Mouse (Mus musculus): Measurements from ENCODE around the gene Bnc2. TPM values are rescaled to one million over a fixed set of nuclear protein-coding genes. Genes with fewer than 3 reads are reported as not detected.

Bnc2 gene
- polyA plus RNA-seq, 1 experiment from 2014 or later: 8.1 TPM

- H3K4me3 ChIP-seq (ENCODE audit: low read length): no peak overlapping the region
- no peak for ATAC-seq (ENCODE audit: low FRiP score, low TSS enrichment)
These were observed 202.4 kb downstream of the Bnc2 start for GRCm38 (mm10) chr4:84472643-84473042.

DNA sequence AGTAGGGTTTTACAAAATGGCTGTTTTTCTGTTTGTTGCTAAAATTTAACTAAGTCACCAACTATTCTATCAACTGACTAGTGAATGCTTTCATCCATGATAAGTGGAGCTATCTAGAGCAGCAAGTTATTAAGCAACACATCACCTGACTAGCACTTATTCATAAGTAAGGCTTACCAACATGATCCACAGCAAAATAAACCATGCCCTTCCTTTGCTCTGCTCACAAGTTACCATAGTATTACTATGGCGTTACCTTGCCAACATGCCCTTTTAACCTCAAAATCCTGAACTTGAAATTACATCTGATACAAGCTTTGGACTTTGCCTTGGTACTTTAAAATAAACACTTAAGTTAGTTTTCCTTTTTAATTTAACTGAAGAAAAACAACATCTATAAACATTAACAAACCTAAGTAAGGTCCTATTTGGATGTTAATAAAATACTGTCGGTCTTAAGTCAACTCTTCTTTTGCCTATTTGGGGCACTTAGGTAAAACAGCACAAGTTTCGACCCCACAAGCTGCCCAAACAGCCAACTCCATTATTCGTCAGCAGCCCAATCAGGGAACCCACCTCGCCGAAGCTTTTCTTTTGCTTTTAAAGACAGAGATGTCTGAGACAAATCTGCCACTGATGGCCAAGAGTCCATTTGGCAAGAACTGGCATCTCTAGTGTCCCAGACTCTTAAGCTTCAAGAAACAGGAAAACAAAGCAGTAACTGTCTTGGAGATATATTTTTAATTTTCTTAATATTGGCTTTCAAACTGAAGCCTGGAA lies 204.8 kb downstream of the Bnc2 start:
- ATAC-seq (ENCODE audit: low FRiP score, low TSS enrichment): no peak
- Histone ChIP-seq H3K27ac (ENCODE audit: low read length) (no peak overlapping the region), H3K9me3 (ENCODE audit: low read length) (no peaks in the 10 kb centered on the region), H3K4me1 (ENCODE audit: insufficient read depth, low read length) (0 out of 2 replicates have a peak, but pooled peaks cover 3% of the 10 kb centered on the region), H3K36me3 (ENCODE audit: insufficient read depth, low read length) (no peaks in the 10 kb centered on the region), H3K27me3 (ENCODE audit: insufficient read depth, low read length) (no peaks in the 10 kb centered on the region), H3K4me2 (replicated peaks; ENCODE audit: low read depth, low read length) (no peak overlapping the region), H3K9ac (replicated peaks; ENCODE audit: low read length) (no peak overlapping the region), H3K4me3 (ENCODE audit: low read length) (no peak overlapping the region)
- 80% methylated on average over 6 of the region's 6 CpGs for WGBS

More at GRCm38 (mm10) chr4:84472643-84473042, 202.4 kb downstream of the Bnc2 start:
- Histone ChIP-seq H3K9ac (replicated peaks; ENCODE audit: low read length) (no peak overlapping the region), H3K4me1 (ENCODE audit: insufficient read depth, low read length) (0 out of 2 replicates have a peak, but pooled peaks cover 3% of the 10 kb centered on the region), H3K27me3 (ENCODE audit: insufficient read depth, low read length) (no peaks in the 10 kb centered on the region), H3K9me3 (ENCODE audit: low read length) (no peaks in the 10 kb centered on the region), H3K4me2 (replicated peaks; ENCODE audit: low read depth, low read length) (no peak overlapping the region), H3K36me3 (ENCODE audit: insufficient read depth, low read length) (no peaks in the 10 kb centered on the region), H3K27ac (ENCODE audit: low read length) (no peak overlapping the region)
- 79% methylated on average over 2 of the region's 2 CpGs for WGBS

GRCm38 (mm10) chr4:84469400-84469799 lies 205.7 kb downstream of the Bnc2 start:
- H3K9ac ChIP-seq (replicated peaks; ENCODE audit: low read length): no peak overlapping the region
- ATAC-seq (ENCODE audit: low FRiP score, low TSS enrichment): no peak
- H3K27ac ChIP-seq (ENCODE audit: low read length): no peak overlapping the region
- 93% methylated on average over 4 of the region's 4 CpGs for WGBS
- no peak overlapping the region for H3K4me3 ChIP-seq (ENCODE audit: low read length)
- H3K27me3 ChIP-seq (ENCODE audit: insufficient read depth, low read length): no peaks in the 10 kb centered on the region
- H3K4me1 ChIP-seq (ENCODE audit: insufficient read depth, low read length): 0 out of 2 replicates have a peak, but pooled peaks cover 3% of the 10 kb centered on the region
- H3K4me2 ChIP-seq (replicated peaks; ENCODE audit: low read depth, low read length): no peak overlapping the region
- H3K9me3 ChIP-seq (ENCODE audit: low read length): no peaks in the 10 kb centered on the region
- no peaks in the 10 kb centered on the region for H3K36me3 ChIP-seq (ENCODE audit: insufficient read depth, low read length)

GRCm38 (mm10) chr4:84467722-84468121 lies 207.4 kb downstream of the Bnc2 start:
- H3K9me3 ChIP-seq (ENCODE audit: low read length): no peaks in the 10 kb centered on the region
- no peaks in the 10 kb centered on the region for H3K36me3 ChIP-seq (ENCODE audit: insufficient read depth, low read length)
- WGBS: 73% methylated on average over 3 of the region's 3 CpGs
- ATAC-seq (ENCODE audit: low FRiP score, low TSS enrichment): peak; percentile 83
- H3K4me3 ChIP-seq (ENCODE audit: low read length): no peak overlapping the region
- H3K4me1 ChIP-seq (ENCODE audit: insufficient read depth, low read length): 0 out of 2 replicates have a peak, but pooled peaks cover 3% of the 10 kb centered on the region
- 0 out of 2 replicates have a peak overlapping the region, but pooled peaks have one; percentile 29 for H3K27ac ChIP-seq (ENCODE audit: low read length)
- H3K27me3 ChIP-seq (ENCODE audit: insufficient read depth, low read length): no peaks in the 10 kb centered on the region
- H3K4me2 ChIP-seq (replicated peaks; ENCODE audit: low read depth, low read length): no peak overlapping the region
- no peak overlapping the region for H3K9ac ChIP-seq (replicated peaks; ENCODE audit: low read length)

DNA sequence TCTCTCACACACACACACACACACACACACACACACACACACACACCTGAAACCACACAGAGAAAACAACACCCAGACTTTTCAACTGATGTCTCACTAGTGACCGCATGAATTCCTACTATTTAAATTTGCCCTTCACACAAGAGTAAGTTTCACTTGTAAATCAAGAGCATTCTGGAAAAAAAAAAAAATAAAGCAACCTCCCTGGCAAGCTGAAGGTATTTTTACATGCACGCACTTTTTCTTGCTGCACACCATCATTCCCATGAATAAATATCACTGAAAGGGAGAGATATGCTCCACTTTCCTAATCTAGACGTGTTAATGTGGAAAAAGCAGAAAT lies 216.9 kb downstream of the Bnc2 start:
- no peak overlapping the region for H3K4me3 ChIP-seq (ENCODE audit: low read length)
- no peaks in the 10 kb centered on the region for H3K9me3 ChIP-seq (ENCODE audit: low read length)
- ATAC-seq (ENCODE audit: low FRiP score, low TSS enrichment): no peak
- H3K4me1 ChIP-seq (ENCODE audit: insufficient read depth, low read length): peaks cover 28% of the 10 kb centered on the region
- WGBS: 41% methylated on average over 3 of the region's 3 CpGs
- H3K9ac ChIP-seq (replicated peaks; ENCODE audit: low read length): no peak overlapping the region
- no peaks in the 10 kb centered on the region for H3K36me3 ChIP-seq (ENCODE audit: insufficient read depth, low read length)
- no peak overlapping the region for H3K4me2 ChIP-seq (replicated peaks; ENCODE audit: low read depth, low read length)
- H3K27ac ChIP-seq (ENCODE audit: low read length): no peak overlapping the region
- no peaks in the 10 kb centered on the region for H3K27me3 ChIP-seq (ENCODE audit: insufficient read depth, low read length)

DNA sequence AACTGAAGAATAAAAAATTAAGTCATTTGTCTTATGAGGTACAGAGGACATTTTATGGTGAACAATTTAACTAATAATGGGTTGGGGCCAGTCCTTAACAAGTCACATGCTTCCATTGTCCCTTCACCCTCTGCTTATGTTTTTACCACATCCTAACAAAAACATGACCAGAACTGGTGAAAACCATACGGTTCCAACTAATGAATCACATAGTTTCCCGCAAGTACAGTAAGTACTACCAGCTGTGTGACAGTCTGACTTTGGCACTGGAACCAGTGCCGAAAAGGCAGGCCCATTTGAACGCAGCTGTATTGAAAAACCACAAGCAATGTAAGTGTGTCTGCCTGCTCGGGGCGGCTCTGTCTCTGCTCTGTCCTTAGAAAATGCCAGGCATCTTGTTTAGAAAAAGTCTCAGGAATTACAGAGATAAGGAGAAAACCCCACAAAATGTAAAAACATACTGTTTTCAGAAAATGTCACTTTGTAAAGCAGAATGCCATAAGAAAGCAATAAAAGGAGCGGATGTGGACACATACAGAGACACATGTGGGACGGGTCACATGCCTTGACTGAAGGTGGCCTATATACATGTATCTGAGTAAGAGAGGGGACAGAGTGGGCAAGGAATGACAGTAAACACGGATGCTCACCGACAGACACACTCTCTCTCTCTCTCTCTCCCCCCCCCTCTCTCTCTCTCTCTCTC lies 217.4 kb downstream of the Bnc2 start:
- Histone ChIP-seq H3K27me3 (ENCODE audit: insufficient read depth, low read length) (no peaks in the 10 kb centered on the region), H3K27ac (ENCODE audit: low read length) (no peak overlapping the region), H3K9ac (replicated peaks; ENCODE audit: low read length) (no peak overlapping the region), H3K9me3 (ENCODE audit: low read length) (no peaks in the 10 kb centered on the region), H3K4me2 (replicated peaks; ENCODE audit: low read depth, low read length) (no peak overlapping the region), H3K4me3 (ENCODE audit: low read length) (no peak overlapping the region), H3K36me3 (ENCODE audit: insufficient read depth, low read length) (no peaks in the 10 kb centered on the region), H3K4me1 (ENCODE audit: insufficient read depth, low read length) (peaks cover 28% of the 10 kb centered on the region)
- no peak for ATAC-seq (ENCODE audit: low FRiP score, low TSS enrichment)
- 67% methylated on average over 10 of the region's 10 CpGs for WGBS

GRCm38 (mm10) chr4:84456853-84457249 lies 218.2 kb downstream of the Bnc2 start:
- peak overlapping the region; percentile 34; the same call in 1 of the 2 replicates for H3K27ac ChIP-seq (ENCODE audit: low read length)
- 72% methylated on average over 5 of the region's 5 CpGs for WGBS

DNA sequence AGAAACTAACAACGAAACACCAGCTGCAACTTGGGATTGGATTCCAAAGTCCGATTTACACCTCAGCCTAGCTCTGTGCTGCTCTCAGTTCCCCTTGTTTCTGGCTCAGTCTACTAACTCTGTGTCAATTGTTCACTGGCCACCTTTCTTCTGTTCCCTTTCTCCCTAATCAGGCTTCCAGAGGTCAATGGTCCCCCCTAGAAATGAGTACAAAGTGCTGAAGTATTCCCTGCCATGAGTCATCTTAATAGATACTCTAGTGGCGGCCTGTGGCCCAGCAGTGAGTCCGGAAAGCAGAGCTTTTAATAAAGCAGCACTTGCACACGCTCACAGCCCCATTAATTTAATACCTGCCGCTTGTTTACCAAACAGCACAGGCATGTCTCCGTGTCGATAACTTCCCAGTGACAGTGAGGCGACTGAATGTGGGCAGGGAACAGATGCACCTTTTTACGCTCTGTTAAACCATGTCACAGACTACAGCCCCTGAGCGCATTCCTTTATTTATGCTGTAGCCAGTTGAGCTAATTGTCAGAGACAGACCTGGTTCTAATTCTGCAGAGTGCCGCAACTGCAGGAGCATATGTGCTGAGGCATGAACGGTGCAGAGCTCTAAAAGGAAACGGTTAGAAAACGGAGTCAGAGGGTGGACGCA lies 218.8 kb downstream of the Bnc2 start:
- Histone ChIP-seq H3K4me3 (ENCODE audit: low read length) (no peak overlapping the region; the same call in 1 of the 2 replicates), H3K4me2 (replicated peaks; ENCODE audit: low read depth, low read length) (peak overlapping the region; percentile 25; the same call in 1 of the 2 replicates), H3K27me3 (ENCODE audit: insufficient read depth, low read length) (no peaks in the 10 kb centered on the region), H3K9ac (replicated peaks; ENCODE audit: low read length) (no peak overlapping the region), H3K9me3 (ENCODE audit: low read length) (no peaks in the 10 kb centered on the region), H3K27ac (ENCODE audit: low read length) (peak overlapping the region; percentile 54), H3K36me3 (ENCODE audit: insufficient read depth, low read length) (no peaks in the 10 kb centered on the region), H3K4me1 (ENCODE audit: insufficient read depth, low read length) (peaks cover 28% of the 10 kb centered on the region)
- peak; percentile 76 for ATAC-seq (ENCODE audit: low FRiP score, low TSS enrichment)
- 50% methylated on average over 16 of the region's 16 CpGs for WGBS

More at GRCm38 (mm10) chr4:84456853-84457249, 218.2 kb downstream of the Bnc2 start:
- H3K27me3 ChIP-seq (ENCODE audit: insufficient read depth, low read length): no peaks in the 10 kb centered on the region
- no peaks in the 10 kb centered on the region for H3K9me3 ChIP-seq (ENCODE audit: low read length)
- peaks cover 28% of the 10 kb centered on the region for H3K4me1 ChIP-seq (ENCODE audit: insufficient read depth, low read length)
- H3K4me3 ChIP-seq (ENCODE audit: low read length): no peak overlapping the region
- ATAC-seq (ENCODE audit: low FRiP score, low TSS enrichment): no peak
- no peak overlapping the region for H3K9ac ChIP-seq (replicated peaks; ENCODE audit: low read length)
- no peaks in the 10 kb centered on the region for H3K36me3 ChIP-seq (ENCODE audit: insufficient read depth, low read length)
- peak overlapping the region; percentile 25 for H3K4me2 ChIP-seq (replicated peaks; ENCODE audit: low read depth, low read length)

DNA sequence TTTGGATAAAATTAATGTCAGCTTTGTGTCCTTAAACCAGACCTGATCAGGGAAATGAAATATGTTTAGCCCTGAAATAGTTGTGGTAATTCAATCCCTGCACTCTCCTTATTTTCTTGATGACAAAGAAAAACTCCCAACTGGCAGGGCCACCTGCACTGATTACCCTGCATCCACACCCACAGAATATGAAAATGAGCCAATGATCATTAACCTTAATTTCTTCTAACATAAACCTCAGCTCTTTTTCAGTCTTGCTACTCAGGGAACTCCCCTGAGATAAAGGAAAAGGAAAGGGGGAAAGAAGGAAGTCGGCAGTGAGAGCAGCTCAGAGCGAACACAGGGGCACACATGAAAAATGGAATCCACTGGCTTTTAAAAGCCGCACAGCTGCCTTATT lies 220.6 kb downstream of the Bnc2 start:
- no peak overlapping the region for H3K9ac ChIP-seq (replicated peaks; ENCODE audit: low read length)
- peaks cover 28% of the 10 kb centered on the region for H3K4me1 ChIP-seq (ENCODE audit: insufficient read depth, low read length)
- H3K4me2 ChIP-seq (replicated peaks; ENCODE audit: low read depth, low read length): no peak overlapping the region
- ATAC-seq (ENCODE audit: low FRiP score, low TSS enrichment): no peak
- no peaks in the 10 kb centered on the region for H3K36me3 ChIP-seq (ENCODE audit: insufficient read depth, low read length)
- H3K27me3 ChIP-seq (ENCODE audit: insufficient read depth, low read length): no peaks in the 10 kb centered on the region
- peak overlapping the region; percentile 30; the same call in 1 of the 2 replicates for H3K27ac ChIP-seq (ENCODE audit: low read length)
- H3K9me3 ChIP-seq (ENCODE audit: low read length): no peaks in the 10 kb centered on the region
- no peak overlapping the region for H3K4me3 ChIP-seq (ENCODE audit: low read length)
- 48% methylated on average over 3 of the region's 3 CpGs for WGBS
